ENCODE assay signal across 13 mouse cellular contexts in the genomic region with DNA sequence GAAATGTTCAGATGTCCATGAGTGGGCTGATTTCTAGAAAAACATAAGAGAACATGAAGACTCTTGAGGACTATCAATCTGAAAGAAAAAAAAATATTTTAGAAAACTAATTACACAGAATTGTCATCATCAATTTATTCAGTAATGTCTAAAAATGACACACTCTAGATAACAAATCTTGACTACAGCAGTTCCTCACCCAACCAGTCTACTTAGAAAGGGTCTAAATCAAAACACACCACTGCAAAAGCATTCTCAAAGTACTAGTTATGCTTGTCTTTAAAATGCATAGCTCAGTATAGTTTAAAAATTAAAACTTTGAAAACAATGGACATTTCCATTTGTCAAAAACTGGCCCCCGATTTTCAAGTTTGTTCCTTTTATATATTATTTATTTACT. TPM values are rescaled to one million over a fixed set of nuclear protein-coding genes. Genes with fewer than 3 reads are reported as not detected.
DNase-seq lines count a peak whose midpoint lies in the region; ATAC-seq and TF ChIP-seq lines count a peak whose summit lies in the region.
"Had no signal": no experiment of that assay in that cellular context is flagged by ENCODE, and none has a peak within 500 bp of the region (broad histone marks: within the 10 kb centered on the region; RNA-seq: fewer than 3 reads in every experiment).

No protein-coding gene starts in this region.

- 75% methylated on average over 1 of the region's 1 CpGs for WGBS in heart, embryonic 14.5 days
- 84% methylated on average over 1 of the region's 1 CpGs for WGBS in heart, embryonic 10.5 days
- WGBS in lung, embryonic 15.5 days, result 83% methylated on average over 1 of the region's 1 CpGs
- 85% methylated on average over 1 of the region's 1 CpGs for WGBS in embryonic facial prominence, embryonic 12.5 days
- WGBS in liver, postnatal 0 days (ENCODE audit: insufficient replicate concordance), result 71% methylated on average over 1 of the region's 1 CpGs

- no peaks in the 10 kb centered on the region for H3K9me3 ChIP-seq in heart, embryonic 14.5 days (ENCODE audit: control insufficient read depth, low read length)
- no peaks in the 10 kb centered on the region for H3K9me3 ChIP-seq in heart, embryonic 10.5 days
- H3K9me3 ChIP-seq in lung, embryonic 15.5 days, result no peaks in the 10 kb centered on the region
- no peaks in the 10 kb centered on the region for H3K9me3 ChIP-seq in embryonic facial prominence, embryonic 12.5 days
- H3K9me3 ChIP-seq in liver, postnatal 0 days (ENCODE audit: low read length), result no peaks in the 10 kb centered on the region
- H3K9me3 ChIP-seq: intestine, embryonic 15.5 days had no signal

- peak overlapping the region; percentile 80; the same call in 1 of the 2 replicates for H3K4me2 ChIP-seq in heart, embryonic 14.5 days (ENCODE audit: low read length)
- H3K4me2 ChIP-seq in lung, embryonic 15.5 days, result peak overlapping the region; percentile 72; the same call in 1 of the 2 replicates
- peak overlapping the region; percentile 42; the same call in 1 of the 2 replicates for H3K4me2 ChIP-seq in embryonic facial prominence, embryonic 12.5 days (replicated peaks)
- H3K4me2 ChIP-seq in liver, postnatal 0 days (ENCODE audit: low read depth, low read length), result peak overlapping the region; percentile 73

- TF ChIP-seq EP300 in liver, postnatal 0 days (IDR thresholded peaks at IDR 0.05; ENCODE audit: low read depth), result no peak

- H3K9ac ChIP-seq in heart, embryonic 14.5 days (ENCODE audit: low read length), result no peak overlapping the region
- no peak overlapping the region for H3K9ac ChIP-seq in lung, embryonic 15.5 days
- no peak overlapping the region for H3K9ac ChIP-seq in embryonic facial prominence, embryonic 12.5 days
- no peak overlapping the region for H3K9ac ChIP-seq in liver, postnatal 0 days (replicated peaks)

- H3K27ac ChIP-seq in heart, embryonic 14.5 days (replicated peaks in 1 of 2; ENCODE audit: control insufficient read depth in 1 of 2, insufficient read depth in 1 of 2, low read depth in 2 of 2, low read length in 2 of 2), result no peak overlapping the region
- H3K27ac ChIP-seq in heart, embryonic 10.5 days, result no peak overlapping the region
- H3K27ac ChIP-seq in lung, embryonic 15.5 days, result no peak overlapping the region
- no peak overlapping the region for H3K27ac ChIP-seq in embryonic facial prominence, embryonic 12.5 days
- H3K27ac ChIP-seq in liver, postnatal 0 days (ENCODE audit: low read depth), result no peak overlapping the region
- H3K27ac ChIP-seq: intestine, embryonic 15.5 days had no signal

- no peak for DNase-seq in heart, embryonic 10.5 days (ENCODE audit: low spot score)
- DNase-seq in lung, postnatal 25 days (ENCODE audit: low spot score), result no peak
- DNase-seq in liver, postnatal 0 days, result no peak
- no peak for DNase-seq in cerebellum, adult 11 months
- no peak for DNase-seq in kidney, adult 18-20 months
- DNase-seq: adrenal gland, postnatal 36 days; heart, adult 2 months; right cerebral cortex, postnatal 4 days had no signal

- no peak overlapping the region for H3K4me3 ChIP-seq in heart, embryonic 14.5 days (ENCODE audit: control insufficient read depth in 1 of 2, insufficient read depth in 1 of 2, low read depth in 1 of 2, low read length in 2 of 2)
- H3K4me3 ChIP-seq in heart, embryonic 10.5 days, result no peak overlapping the region
- H3K4me3 ChIP-seq in lung, embryonic 15.5 days, result no peak overlapping the region
- H3K4me3 ChIP-seq in embryonic facial prominence, embryonic 12.5 days, result no peak overlapping the region
- no peak overlapping the region for H3K4me3 ChIP-seq in liver, postnatal 0 days (ENCODE audit: low read depth, low read length)

- H3K4me1 ChIP-seq in heart, embryonic 14.5 days (ENCODE audit: control insufficient read depth in 2 of 2, insufficient read depth in 2 of 2, low read length in 2 of 2), result peaks cover 0 to 23% of the 10 kb centered on the region in 2 experiments; a peak in 3 of 4 replicates
- peaks cover 15% of the 10 kb centered on the region; the same call in 1 of the 2 replicates for H3K4me1 ChIP-seq in heart, embryonic 10.5 days
- H3K4me1 ChIP-seq in lung, embryonic 15.5 days, result peaks cover 16% of the 10 kb centered on the region; the same call in 1 of the 2 replicates
- H3K4me1 ChIP-seq in embryonic facial prominence, embryonic 12.5 days, result peaks cover 14% of the 10 kb centered on the region; the same call in 1 of the 2 replicates
- H3K4me1 ChIP-seq in liver, postnatal 0 days (ENCODE audit: insufficient read depth), result peaks cover 15% of the 10 kb centered on the region

- H3K36me3 ChIP-seq in heart, embryonic 14.5 days (ENCODE audit: control insufficient read depth, insufficient read depth, low read length), result peaks cover 20% of the 10 kb centered on the region
- H3K36me3 ChIP-seq in heart, embryonic 10.5 days, result peaks cover 17% of the 10 kb centered on the region
- peaks cover 9% of the 10 kb centered on the region; the same call in 1 of the 2 replicates for H3K36me3 ChIP-seq in lung, embryonic 15.5 days
- H3K36me3 ChIP-seq in embryonic facial prominence, embryonic 12.5 days, result peaks cover 16% of the 10 kb centered on the region; the same call in 1 of the 2 replicates
- H3K36me3 ChIP-seq in liver, postnatal 0 days (replicated peaks; ENCODE audit: insufficient read depth, low read length), result peaks cover 14% of the 10 kb centered on the region

- H3K27me3 ChIP-seq in heart, embryonic 14.5 days (ENCODE audit: control insufficient read depth, insufficient read depth, low read length), result no peaks in the 10 kb centered on the region
- no peaks in the 10 kb centered on the region for H3K27me3 ChIP-seq in heart, embryonic 10.5 days (ENCODE audit: insufficient read depth, poor library complexity, severe bottlenecking)
- no peaks in the 10 kb centered on the region for H3K27me3 ChIP-seq in lung, embryonic 15.5 days
- H3K27me3 ChIP-seq in embryonic facial prominence, embryonic 12.5 days, result no peaks in the 10 kb centered on the region
- no peaks in the 10 kb centered on the region for H3K27me3 ChIP-seq in liver, postnatal 0 days (ENCODE audit: insufficient read depth, low read length)
- H3K27me3 ChIP-seq: intestine, embryonic 15.5 days had no signal

- ATAC-seq in heart, embryonic 14.5 days (ENCODE audit: insufficient number of reproducible peaks, insufficient read depth, low FRiP score, low read depth), result no peak
- ATAC-seq in lung, embryonic 15.5 days (ENCODE audit: borderline replicate concordance, extremely low read depth, low FRiP score, low TSS enrichment), result no peak
- ATAC-seq in embryonic facial prominence, embryonic 12.5 days (ENCODE audit: insufficient number of reproducible peaks, insufficient read depth, low FRiP score, low TSS enrichment), result no peak
- ATAC-seq in liver, postnatal 0 days, result no peak
- ATAC-seq: intestine, embryonic 15.5 days; lung, postnatal 0 days had no signal

- no peak for TF ChIP-seq CTCF in liver, postnatal 0 days (IDR thresholded peaks at IDR 0.05; ENCODE audit: low read depth)

RNA-seq across cellular contexts. Expression of a gene that starts 1.6 kb away (rescaled TPM):
- 29.5 and 32.6 TPM in 2 replicates for polyA plus RNA-seq in heart, embryonic 14.5 days (2014; fragmentation: Nextera tagmentation; extraction: Ambion mirVana)
- polyA plus RNA-seq in heart, embryonic 10.5 days (2016; fragmentation: Nextera tagmentation; extraction: Ambion mirVana), result 23.6 and 24.2 TPM in 2 replicates
- polyA plus RNA-seq in lung, embryonic 15.5 days (2015; fragmentation: Nextera tagmentation; extraction: Ambion mirVana), result 33.2 and 34.3 TPM in 2 replicates
- 43.2 and 47.1 TPM in 2 replicates for polyA plus RNA-seq in embryonic facial prominence, embryonic 12.5 days (2016; fragmentation: Nextera tagmentation; extraction: Ambion mirVana)
- polyA plus RNA-seq in liver, postnatal 0 days (2015; fragmentation: Nextera tagmentation; extraction: Ambion mirVana), result 11.8 and 13.8 TPM in 2 replicates

RNA-seq across cellular contexts. Expression of a gene that starts 37.7 kb away (rescaled TPM):
- 4.3 and 5.5 TPM in 2 replicates for polyA plus RNA-seq in heart, embryonic 14.5 days (2014; fragmentation: Nextera tagmentation; extraction: Ambion mirVana)
- polyA plus RNA-seq in heart, embryonic 10.5 days (2016; fragmentation: Nextera tagmentation; extraction: Ambion mirVana), result 4.9 and 5.2 TPM in 2 replicates
- 6.7 and 9.4 TPM in 2 replicates for polyA plus RNA-seq in lung, embryonic 15.5 days (2015; fragmentation: Nextera tagmentation; extraction: Ambion mirVana)
- 8.7 and 8.8 TPM in 2 replicates for polyA plus RNA-seq in embryonic facial prominence, embryonic 12.5 days (2016; fragmentation: Nextera tagmentation; extraction: Ambion mirVana)
- polyA plus RNA-seq in liver, postnatal 0 days (2015; fragmentation: Nextera tagmentation; extraction: Ambion mirVana), result 7.2 and 7.8 TPM in 2 replicates
